Mouse (Mus musculus) embryonic stem cell, embryonic (primary cell): ENCODE measurements at regions not wholly inside any gene's neighbourhood (a gene's known extent, or its start where the extent isn't known, plus 50 kb on each side); places are given as distances from the start of the nearest gene placed in this dataset.

Experiments used
- CTCF ChIA-PET, 4 experiments: fragments of 300-600 bp in 2 of 4; fragments of 350-600 bp in 2 of 4; sonication (Branson Sonifier 250); formaldehyde crosslinking; loops; one replicate each; lab custom pipeline; 2022; ENCODE audit warnings: inconsistent platforms in 2 of 4; lab: Charles Lee
- POLR2A ChIA-PET, 4 experiments: fragments of 300-600 bp in 2 of 4; fragments of 350-600 bp in 2 of 4; sonication (Branson Sonifier 250); formaldehyde crosslinking; loops; one replicate each; lab custom pipeline; 2022; ENCODE audit warnings: antibody characterized with exemption in 4 of 4, inconsistent platforms in 1 of 4; lab: Charles Lee

DNA sequence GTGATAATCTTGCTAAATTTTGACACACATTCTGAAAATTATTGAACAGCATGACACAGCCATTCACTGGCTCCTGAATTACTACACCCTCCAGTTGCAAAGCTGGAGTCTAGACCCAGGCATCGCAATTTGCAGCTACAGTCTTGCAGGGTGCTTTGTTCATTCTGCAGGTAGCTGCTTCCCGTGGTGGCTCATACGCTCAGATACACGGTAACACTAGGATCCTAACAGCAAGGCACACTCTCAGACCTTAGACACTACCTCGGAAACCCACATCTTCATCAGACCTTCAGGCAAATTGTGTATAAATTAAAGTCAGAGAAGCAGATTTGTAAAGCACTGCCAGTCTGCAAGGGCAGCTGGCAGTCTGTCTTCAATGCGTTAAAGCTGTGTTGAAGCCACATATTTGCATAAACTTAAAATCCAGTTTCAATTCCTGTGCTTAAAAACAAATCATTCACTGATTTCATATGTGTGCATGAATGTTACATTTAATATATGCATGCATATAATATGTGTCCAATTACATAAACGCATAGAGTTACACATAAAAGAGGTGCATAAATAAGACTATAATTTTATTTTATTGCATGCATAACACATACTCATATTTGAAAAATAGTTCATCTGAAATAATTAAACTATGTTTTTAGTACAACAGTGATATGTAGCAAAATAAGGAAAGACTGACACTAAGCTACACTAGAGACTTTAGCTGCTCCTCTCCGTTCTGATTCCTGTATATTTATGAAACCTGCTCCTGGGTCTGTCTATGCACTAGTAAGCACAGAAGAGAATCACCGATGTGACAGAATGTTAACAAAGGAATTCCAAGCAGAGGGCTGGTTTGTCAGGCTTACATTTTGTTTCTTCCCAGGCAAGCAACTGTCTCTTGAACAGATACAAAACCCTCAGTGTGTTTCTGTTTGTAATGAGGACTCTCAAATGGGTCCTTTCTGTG lies 227.5 kb upstream of the Itga1 start:
- POLR2A ChIA-PET, result no interaction called here
- CTCF ChIA-PET, result no interaction called here

DNA sequence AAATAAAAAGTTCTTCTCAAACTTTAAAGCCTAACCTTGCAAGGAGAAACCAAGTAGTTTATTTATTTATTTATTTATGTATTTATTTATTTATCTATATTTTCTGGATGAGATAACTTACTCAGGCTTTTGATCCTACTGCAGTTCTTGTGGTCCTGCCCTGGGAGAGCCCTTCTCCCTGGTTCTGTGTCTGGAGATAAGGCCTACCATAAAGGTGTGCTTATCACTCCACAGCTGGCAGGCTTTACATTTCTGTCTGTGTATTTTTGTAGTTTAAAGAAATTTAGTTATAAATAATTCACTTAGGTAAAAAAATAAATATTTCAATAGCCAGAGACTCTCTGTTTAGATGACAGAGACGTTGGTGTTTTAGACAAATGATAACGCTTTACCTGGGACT lies 224.5 kb upstream of the Itga1 start:
- CTCF ChIA-PET, result no interaction called here
- POLR2A ChIA-PET, result no interaction called here

DNA sequence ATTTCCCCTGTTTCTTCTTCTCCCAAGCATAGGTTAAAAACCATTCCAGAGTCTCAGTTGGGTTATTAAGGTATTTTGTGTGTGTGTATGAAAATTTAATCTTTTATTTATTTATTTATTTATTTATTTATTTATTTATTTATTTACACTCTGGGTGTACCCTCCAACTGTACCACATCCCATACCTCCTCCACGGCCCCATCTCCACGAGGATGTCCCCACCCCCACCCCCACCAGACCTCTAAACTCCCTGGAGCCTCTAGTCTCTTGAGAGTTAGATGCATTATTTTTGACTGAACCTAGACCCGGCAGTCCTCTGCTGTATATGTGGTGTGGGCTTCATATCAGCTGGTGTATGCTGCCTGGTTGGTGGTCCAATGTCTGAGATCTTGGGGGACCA lies 214.9 kb upstream of the Itga1 start:
- POLR2A ChIA-PET, result no interaction called here
- CTCF ChIA-PET, result no interaction called here

DNA sequence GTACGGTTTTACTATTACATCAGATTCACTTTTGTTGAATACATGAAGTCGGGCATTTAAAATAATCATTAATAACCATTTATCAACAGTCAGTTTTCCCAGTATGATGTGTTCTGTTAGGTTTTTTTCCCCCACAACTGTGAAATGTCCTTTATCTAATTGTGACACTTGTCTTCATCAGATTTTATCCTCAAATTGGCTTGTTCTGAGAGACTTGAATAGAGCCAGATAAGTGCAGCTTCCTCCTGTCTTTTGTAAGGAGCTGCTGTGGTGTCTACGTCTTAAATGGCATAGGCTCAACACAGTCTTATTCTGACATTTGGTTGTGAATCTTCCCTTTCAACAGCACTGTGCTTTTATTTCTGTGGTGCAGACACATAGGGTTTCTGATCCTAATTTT lies 206.8 kb upstream of the Itga1 start:
- ChIA-PET POLR2A (no interaction called here), CTCF (no interaction called here)

DNA sequence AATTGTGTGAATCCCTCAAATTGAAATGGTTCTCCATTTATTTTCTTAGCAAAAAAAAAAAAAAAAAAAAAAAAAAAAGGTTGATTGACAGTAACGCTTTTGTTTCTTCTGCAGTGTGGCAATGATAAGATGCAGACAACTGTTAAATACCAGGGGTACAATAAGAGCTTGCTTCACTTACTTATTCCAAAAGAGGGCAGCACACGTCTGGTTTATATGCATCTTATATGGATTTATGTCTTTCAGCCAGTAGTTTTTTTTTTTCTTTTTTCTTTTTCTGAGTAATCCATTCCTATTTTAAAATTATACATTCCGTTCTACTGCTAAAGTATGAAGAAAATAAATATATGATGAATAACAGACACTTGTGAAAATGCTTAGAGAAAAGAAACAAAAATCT lies 185.6 kb upstream of the Itga1 start:
- CTCF ChIA-PET, result interaction anchor here (0.6 to 0.9 kb wide), 6 partner anchors 9 to 501 kb away, joined by 3 to 16 read pairs (median 3); no protein-coding TSS in a partner anchor
- POLR2A ChIA-PET, result no interaction called here

DNA sequence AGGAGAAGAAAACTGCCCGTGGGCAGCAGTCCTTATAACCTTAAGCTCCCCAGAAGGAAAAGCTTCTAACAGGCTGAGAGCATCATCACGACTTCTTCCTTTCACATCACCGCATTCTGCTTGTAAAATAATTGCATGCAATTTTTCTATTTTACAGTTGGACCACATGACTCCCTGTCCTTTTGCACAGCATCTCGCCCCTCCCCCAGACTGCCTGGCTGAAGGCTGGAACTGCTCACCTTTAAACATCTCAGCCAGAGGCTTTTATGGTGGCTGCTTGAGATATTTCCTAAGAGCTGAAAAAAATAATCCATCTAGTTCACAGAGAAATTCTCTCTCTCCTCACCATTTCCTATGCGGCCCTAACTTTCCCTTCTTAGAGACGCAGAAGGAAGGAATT lies 164.4 kb upstream of the Itga1 start:
- ChIA-PET POLR2A (no interaction called here), CTCF (interaction anchor here in 1 of 4 experiments (0.5 kb wide), 1 partner anchor 35 kb away, joined by 3 read pairs; no protein-coding TSS in a partner anchor)

DNA sequence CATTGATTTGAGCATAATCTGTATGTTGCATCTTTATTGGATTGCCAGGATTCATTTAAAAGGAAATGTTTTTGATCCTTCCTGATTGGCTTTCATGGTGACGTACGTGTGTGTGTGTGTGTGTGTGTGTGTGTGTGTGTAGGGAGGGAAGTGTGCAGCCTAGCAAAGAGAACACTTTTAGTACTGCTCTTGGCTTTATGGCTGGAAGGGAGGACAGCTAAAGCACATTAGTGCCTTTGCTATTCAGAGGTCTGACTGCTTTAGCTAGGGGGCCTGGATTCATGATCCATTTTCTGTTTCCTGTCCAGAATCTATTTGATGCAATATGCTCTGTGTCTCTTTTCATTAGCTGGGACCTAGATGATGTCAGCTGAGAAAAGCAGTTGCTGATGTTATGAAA lies 155.6 kb upstream of the Itga1 start:
- ChIA-PET POLR2A (no interaction called here), CTCF (interaction anchor here in 2 of 4 experiments (0.6 kb wide), 2 partner anchors 27 to 197 kb away, joined by 3 read pairs; no protein-coding TSS in a partner anchor)

DNA sequence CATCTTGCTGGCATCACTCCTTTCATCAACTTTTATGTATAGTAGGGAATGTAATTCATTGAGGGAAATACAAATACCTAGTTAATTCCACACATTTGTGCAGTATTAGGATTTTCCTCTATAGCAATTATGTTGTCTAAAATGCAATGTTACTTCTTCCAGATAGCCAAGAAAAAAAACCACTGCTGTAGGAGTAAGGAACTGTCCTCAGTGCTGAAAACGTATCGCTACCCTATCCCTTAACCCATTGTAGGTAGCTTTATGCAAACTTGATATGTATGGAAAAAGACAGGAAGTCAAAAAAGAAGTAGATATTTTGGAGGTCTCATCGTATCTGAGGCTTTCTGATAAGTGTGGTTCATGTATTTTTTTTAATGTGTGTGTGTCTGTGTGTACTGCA lies 150.8 kb upstream of the Itga1 start:
- ChIA-PET CTCF (interaction anchor here in 1 of 4 experiments (0.9 kb wide), 1 partner anchor 22 kb away, joined by 3 read pairs; no protein-coding TSS in a partner anchor), POLR2A (no interaction called here)

DNA sequence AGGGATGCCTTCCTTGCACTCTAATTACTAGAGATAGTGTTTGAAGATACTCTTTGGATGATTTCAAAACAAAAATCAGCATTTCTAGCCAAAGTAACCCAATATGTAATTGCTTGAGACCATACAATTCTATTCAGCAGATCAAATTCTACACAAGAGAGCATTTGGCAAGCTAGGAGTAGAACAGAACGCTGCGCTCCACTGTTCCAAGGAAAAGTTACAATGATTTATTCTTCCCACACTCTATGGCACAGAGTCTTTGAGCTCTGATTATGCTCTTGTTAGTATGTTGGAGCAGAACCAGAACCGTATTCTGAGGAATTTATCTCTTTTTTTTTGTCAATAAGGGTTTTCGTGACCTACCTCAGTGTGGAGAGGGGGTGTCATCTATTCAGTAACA lies 130.2 kb upstream of the Itga1 start:
- POLR2A ChIA-PET, result no interaction called here
- CTCF ChIA-PET, result interaction anchor here in 3 of 4 experiments (0.6 to 2.0 kb wide), 3 partner anchors 8 to 1480 kb away, joined by 3 to 11 read pairs (median 5); no protein-coding TSS in a partner anchor

DNA sequence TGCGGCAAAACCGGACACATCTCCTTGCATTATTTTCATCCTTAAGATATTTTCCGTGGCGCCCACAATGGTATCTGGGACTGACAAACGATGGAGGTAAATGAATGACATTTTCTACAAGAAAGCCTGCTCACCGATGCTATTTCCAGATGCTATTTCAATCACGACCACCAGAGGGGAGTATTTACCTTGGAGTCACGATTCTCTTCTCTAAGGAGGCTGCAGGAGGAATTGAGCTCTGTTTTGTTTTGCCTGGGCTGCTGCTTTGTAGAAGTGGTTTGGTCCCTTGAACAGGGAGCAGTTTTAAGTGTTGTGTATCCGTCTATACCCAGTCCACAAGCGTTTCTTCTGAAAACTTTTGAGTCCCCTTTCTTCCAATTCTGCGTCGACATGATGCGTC lies 128.7 kb upstream of the Itga1 start:
- ChIA-PET CTCF (interaction anchor here in 3 of 4 experiments (0.6 to 2.0 kb wide), 10 partner anchors 23 to 1485 kb away, joined by 3 to 11 read pairs (median 3); no protein-coding TSS in a partner anchor), POLR2A (interaction anchor here in 1 of 4 experiments (0.8 kb wide), 1 partner anchor 17 kb away, joined by 4 read pairs; no protein-coding TSS in a partner anchor)

DNA sequence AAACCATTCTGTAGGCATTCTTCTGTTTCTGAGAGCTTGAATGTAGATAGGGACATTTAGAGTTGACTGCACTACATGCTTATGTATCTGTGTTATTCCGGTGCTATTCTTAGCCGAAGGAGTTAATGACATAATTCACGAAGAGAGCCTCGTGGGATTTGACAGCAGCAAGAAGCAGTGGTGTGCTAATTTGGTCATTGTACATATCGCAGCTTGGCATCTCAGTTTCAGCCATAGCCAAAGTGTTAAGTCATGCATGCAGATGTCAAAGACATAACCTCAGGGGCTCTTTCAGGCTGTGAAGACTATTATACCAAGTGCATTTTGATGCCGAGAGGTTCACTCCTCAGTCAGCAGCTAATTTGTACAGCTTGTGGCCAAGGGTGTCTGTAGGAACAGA lies 125.1 kb upstream of the Itga1 start:
- POLR2A ChIA-PET, result no interaction called here
- CTCF ChIA-PET, result no interaction called here

DNA sequence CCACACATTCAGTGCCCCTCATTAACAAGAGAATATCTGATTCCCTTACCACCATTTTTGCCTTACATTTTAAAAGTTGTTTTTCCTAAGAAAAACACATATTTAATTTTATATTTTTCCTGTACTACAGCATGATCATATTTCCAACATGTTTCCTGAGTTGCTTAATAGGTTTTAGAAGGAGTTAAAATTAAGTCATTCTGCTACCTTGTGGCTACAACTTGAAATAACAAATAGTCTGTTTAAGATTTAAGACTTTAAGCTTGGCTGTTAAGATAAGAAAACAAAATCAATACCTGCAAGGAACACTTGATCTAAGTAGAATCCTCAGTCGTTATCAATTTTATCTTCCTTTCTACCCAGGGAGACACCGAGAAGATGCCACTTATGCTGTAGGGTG lies 117.9 kb upstream of the Itga1 start:
- CTCF ChIA-PET, result no interaction called here
- POLR2A ChIA-PET, result no interaction called here

DNA sequence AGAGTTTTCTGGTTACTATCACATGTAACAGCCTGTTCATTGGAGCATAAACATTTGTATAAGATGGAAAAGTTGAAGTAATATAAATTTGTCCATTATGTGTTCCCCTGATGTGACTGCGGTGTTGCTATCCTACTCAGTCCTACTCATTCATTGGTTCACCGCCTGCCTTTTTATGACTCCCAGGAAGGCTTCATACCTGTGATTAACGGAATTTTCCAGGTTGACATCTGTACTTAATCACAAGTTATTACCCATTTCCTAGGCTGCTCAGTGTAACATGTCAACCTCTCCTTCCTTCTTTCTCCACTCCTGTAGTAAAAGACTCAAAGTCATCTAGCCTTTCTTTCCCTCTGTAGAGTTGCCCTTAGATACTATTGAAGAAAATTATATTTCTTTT lies 109.5 kb upstream of the Itga1 start:
- CTCF ChIA-PET, result no interaction called here
- POLR2A ChIA-PET, result no interaction called here

DNA sequence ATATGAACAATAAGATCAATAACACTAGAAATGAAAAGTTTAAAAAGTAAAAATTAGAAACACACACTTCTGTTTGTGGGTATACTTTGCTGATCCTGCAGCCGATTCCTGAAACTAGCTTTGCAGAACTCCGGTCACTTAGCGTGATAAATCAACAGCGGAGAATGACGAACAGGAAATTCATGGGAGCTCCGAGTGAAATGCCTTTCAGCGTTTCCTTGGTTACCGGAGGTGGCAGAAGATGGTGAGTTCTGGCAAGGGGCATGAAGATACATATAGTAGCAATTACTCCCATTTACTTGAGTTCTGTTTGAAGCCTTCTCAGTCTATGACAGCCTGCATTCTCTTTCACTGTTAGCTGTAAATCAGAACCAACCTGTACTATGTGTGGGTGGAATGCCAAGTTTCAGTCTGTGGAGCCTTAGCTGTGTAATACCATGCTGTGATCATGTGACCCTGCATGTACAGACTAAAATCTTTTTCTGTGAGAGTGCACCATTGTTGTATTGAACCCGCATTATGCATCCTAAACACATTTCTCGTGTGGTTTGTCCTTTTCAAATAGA lies 109.0 kb upstream of the Itga1 start:
- POLR2A ChIA-PET, result no interaction called here

DNA sequence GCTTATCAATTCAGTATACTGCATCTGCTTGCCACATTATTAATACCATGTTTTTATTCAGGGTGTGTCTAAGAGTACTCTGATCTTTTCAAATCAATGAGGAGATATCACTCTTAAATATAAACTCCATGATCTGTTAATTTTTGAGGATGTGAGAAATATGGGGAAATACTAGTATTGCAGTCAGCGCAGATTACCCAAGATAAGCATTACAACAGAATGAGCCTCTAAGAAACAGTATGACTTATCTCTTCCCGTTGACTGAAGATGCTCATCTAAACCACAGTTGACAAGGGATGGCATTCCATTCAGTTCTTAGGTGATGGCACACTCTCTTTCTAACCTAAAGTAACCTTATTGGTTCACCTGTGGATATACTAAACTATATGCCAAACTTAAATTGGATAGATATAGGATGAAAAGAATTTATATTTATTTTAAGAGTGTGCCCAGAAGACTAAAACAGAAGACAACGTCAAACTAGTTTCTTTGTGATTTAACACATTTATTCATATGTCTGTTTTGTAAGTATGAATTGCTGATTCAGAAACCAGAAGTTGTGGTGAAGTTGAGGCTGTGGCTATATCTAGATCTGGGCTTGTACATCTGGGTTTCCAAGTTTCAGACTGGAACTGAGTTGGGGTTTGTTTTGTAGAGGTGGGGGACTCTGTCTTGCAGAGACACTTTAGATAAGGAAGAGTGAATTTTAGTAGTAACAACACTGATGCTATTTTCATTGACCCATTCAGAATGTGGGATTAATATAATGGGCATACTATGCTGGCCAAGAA lies 107.8 kb upstream of the Itga1 start:
- ChIA-PET CTCF (no interaction called here), POLR2A (no interaction called here)

More for the DNA sequence above, 109.0 kb upstream of the Itga1 start:
- CTCF ChIA-PET, result no interaction called here

DNA sequence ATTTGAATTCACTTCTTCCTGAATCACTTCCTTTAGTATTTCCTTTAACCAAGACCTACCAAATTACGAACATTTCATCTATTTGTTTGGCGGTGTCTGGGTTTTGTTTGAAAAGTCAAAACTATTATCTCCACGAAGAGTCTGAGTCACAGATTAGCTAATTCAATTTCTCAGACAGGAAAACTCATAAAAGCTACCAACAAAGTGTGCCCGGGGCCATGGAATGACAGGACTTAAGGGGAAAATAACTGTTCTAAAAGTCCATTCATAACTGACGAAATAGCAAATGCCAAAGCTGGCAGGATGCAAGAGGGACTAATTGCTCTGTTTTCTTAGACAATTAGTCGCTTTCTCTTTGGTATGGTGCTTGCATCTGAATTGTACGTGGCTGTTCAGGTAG lies 105.0 kb upstream of the Itga1 start:
- ChIA-PET POLR2A (no interaction called here), CTCF (interaction anchor here in 1 of 4 experiments (1.1 kb wide), 1 partner anchor 24 kb away, joined by 3 read pairs; no protein-coding TSS in a partner anchor)

DNA sequence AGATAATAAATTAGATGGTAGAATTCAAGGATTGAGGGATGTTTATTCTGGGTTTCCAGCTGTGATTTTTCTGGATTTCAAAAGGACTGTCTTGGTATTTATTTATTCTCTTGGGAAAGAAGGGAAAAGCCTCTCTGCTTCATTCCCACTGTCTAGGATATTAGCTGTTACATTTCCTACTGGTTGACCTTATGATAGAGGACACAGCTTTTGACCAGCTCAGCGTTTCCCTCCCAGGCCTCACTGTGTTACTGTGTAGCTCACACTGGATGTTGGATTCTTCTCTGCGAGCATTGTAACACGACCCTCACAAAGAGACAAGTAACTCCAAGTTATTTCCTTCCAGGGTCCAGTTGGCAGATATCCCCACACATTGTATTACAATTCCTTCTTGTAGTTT lies 97.4 kb upstream of the Itga1 start:
- ChIA-PET CTCF (no interaction called here), POLR2A (interaction anchor here in 1 of 4 experiments (0.6 kb wide), 1 partner anchor 110 kb away, joined by 3 read pairs; no protein-coding TSS in a partner anchor)

DNA sequence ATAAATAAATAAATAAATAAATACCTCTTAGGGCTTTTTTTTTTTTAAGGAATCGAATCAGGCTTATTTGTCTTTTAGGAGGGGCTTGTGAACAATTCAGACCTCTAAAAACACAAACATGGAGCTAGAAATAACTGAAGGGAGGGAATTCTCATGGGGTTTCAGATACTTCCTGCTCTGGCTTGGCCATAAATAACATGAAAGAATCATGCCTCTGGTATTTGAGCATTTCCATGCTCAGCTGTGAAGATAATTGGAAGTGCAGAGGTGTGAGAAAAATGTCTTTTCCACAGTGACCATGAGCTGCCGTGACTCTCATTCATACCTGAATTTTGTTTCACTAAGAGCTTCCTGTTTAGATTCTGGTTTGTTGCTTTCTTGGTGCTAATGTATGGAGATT lies 86.3 kb upstream of the Itga1 start:
- ChIA-PET POLR2A (interaction anchor here in 1 of 4 experiments (0.6 kb wide), 1 partner anchor 841 kb away, joined by 3 read pairs; no protein-coding TSS in a partner anchor), CTCF (interaction anchor here in 1 of 4 experiments (0.6 kb wide), 1 partner anchor 1199 kb away, joined by 6 read pairs; no protein-coding TSS in a partner anchor)

DNA sequence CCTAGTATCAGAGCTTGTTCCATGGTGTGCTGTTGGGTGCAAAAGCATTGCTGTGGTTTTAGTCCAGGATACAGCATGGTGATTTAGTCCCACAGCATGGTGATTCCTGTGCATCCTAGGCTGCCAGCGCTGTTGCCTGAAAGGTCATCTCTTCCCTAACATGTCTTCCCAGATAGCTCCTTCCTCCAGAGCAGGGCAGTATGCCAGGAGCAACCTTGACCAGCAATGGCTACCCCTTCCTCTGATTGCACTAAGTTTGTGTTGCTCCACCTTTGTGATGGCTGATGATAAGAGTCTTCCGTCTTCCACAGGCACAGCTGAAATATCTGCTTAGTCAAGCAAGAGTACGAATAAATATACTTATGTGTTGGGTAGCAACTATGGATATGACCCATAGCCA lies 85.6 kb upstream of the Itga1 start:
- ChIA-PET POLR2A (interaction anchor here in 1 of 4 experiments (0.6 kb wide), 1 partner anchor 842 kb away, joined by 3 read pairs; no protein-coding TSS in a partner anchor), CTCF (interaction anchor here in 1 of 4 experiments (0.6 kb wide), 1 partner anchor 1525 kb away, joined by 3 read pairs; no protein-coding TSS in a partner anchor)
